Mouse (Mus musculus) embryonic facial prominence, embryonic 11.5 days (tissue): ENCODE data around the gene Slc10a7. TPM values are rescaled to one million over a fixed set of nuclear protein-coding genes. Genes with fewer than 3 reads are reported as not detected.
"Not testable (repeated sequence)": the region's sequence is repeated elsewhere in the genome, so short reads cannot be mapped to it uniquely, and the experiment has no call there.

Experiments used
- ATAC-seq: fragments of 200-750 bp; cut with Nextera tagmentation; replicated peaks from 2 replicates; pipeline ENCODE4 v1.8.0; 2017; ENCODE audit warnings: low read depth; ENCODE audit not compliant: insufficient number of reproducible peaks, low FRiP score, low TSS enrichment
- DNase-seq: peaks from one replicate; pipeline ENCODE4 v3.0.0-alpha.2; 2015; ENCODE audit warnings: low spot score
- H3K27ac ChIP-seq: fragments of 300-500 bp; sonication (generic); replicated peaks from 2 replicates; pipeline ENCODE4 v1.5.1; 2014; ENCODE audit warnings: mild to moderate bottlenecking, low read depth, low read length, control low read depth
- H3K27me3 ChIP-seq: fragments of 300-500 bp; sonication (generic); 2 replicates; pipeline ENCODE4 v1.6.1; 2014; ENCODE audit warnings: mild to moderate bottlenecking, low read length, moderate library complexity, mixed read lengths; ENCODE audit not compliant: control insufficient read depth, insufficient read depth
- H3K36me3 ChIP-seq: fragments of 300-500 bp; sonication (generic); replicated peaks from 2 replicates; pipeline ENCODE4 v1.6.1; 2014; ENCODE audit warnings: low read depth, mild to moderate bottlenecking, low read length, moderate library complexity, mixed read lengths; ENCODE audit not compliant: control insufficient read depth, insufficient read depth
- H3K4me1 ChIP-seq: fragments of 300-500 bp; sonication (generic); 2 replicates; pipeline ENCODE4 v1.6.1; 2014; ENCODE audit warnings: low read length, mixed read lengths; ENCODE audit not compliant: control insufficient read depth, insufficient read depth
- H3K4me2 ChIP-seq: fragments of 300-500 bp; sonication (generic); 2 replicates; pipeline ENCODE4 v1.6.1; 2014; ENCODE audit warnings: low read depth, mild to moderate bottlenecking, control low read depth, low read length, moderate library complexity
- H3K4me3 ChIP-seq: fragments of 300-500 bp; sonication (generic); 2 replicates; pipeline ENCODE4 v1.5.1; 2014; ENCODE audit warnings: low read depth, low read length, control low read depth
- H3K9ac ChIP-seq: fragments of 300-500 bp; sonication (generic); replicated peaks from 2 replicates; pipeline ENCODE4 v1.6.1; 2014; ENCODE audit warnings: mild to moderate bottlenecking, control low read depth, low read length
- H3K9me3 ChIP-seq: fragments of 300-500 bp; sonication (generic); replicated peaks from 2 replicates; pipeline ENCODE4 v1.6.1; 2016; ENCODE audit warnings: mild to moderate bottlenecking, low read length, inconsistent platforms, mixed read lengths; ENCODE audit not compliant: control insufficient read depth
- WGBS: fragments of 180-500 bp; shearing (Covaris S2); extraction: QIAGEN DNeasy Blood & Tissue Kit; methylation state at CpG from one replicate; pipeline ENCODE4 v1.1.7; 2014; 5-methylcytosine and 5-hydroxymethylcytosine counted together
- polyA plus RNA-seq: library from polyadenylated mRNA; unstranded; fragments of >200 nt; fragmentation: Nextera tagmentation; extraction: Ambion mirVana; gene quantifications from 2 replicates; pipeline ENCODE4 v1.2.1, GENCODE M21; 2014

Gene Slc10a7
- polyA plus RNA-seq, 1 experiment from 2014 or later, result 9.2 TPM

DNA sequence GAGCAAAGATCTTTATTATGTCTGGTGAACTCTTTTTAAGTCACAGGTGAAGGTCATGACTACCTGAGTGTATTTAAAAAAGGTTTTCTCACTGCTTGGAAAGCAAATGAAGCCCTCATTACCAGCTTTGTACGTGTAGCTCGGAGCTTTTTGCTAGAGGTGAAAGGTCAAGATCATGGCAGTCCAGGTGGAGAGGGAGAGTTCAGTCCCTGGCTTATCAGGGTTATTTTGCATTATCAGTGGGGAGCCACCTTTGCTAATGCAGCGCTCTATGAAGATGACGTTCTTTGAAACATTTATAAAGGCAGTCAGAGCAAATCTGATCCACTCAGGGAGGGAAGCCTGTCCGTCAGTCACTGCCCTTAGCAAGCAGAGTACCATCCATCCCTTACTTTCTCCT is 27.6 kb downstream of the Slc10a7 start:
- 83% methylated on average over 5 of the region's 5 CpGs for WGBS
- no peak overlapping the region for H3K4me3 ChIP-seq
- H3K4me2 ChIP-seq, result no peak overlapping the region
- no peak overlapping the region for H3K9ac ChIP-seq
- no peaks in the 10 kb centered on the region for H3K9me3 ChIP-seq
- no peaks in the 10 kb centered on the region for H3K36me3 ChIP-seq
- H3K27me3 ChIP-seq, result no peaks in the 10 kb centered on the region
- no peak overlapping the region for H3K27ac ChIP-seq
- DNase-seq (no peak), ATAC-seq (no peak)
- no peaks in the 10 kb centered on the region for H3K4me1 ChIP-seq

- Histone ChIP-seq H3K36me3 (no peaks in the 10 kb centered on the region), H3K27me3 (no peaks in the 10 kb centered on the region), H3K9me3 (no peaks in the 10 kb centered on the region), H3K4me1 (no peaks in the 10 kb centered on the region), H3K4me3 (no peak overlapping the region), H3K27ac (no peak overlapping the region), H3K9ac (no peak overlapping the region), H3K4me2 (no peak overlapping the region)
- ATAC-seq (no peak), DNase-seq (no peak)
- WGBS, result 88% methylated on average over 3 of the region's 3 CpGs
Observed at GRCm38 (mm10) chr8:78537795-78538194, 28.6 kb downstream of the Slc10a7 start.

- 95% methylated on average over 4 of the region's 6 CpGs for WGBS
- H3K27ac ChIP-seq, H3K9ac ChIP-seq, DNase-seq, H3K4me2 ChIP-seq, H3K27me3 ChIP-seq, H3K9me3 ChIP-seq, H3K4me3 ChIP-seq, ATAC-seq, H3K4me1 ChIP-seq, H3K36me3 ChIP-seq: not testable (repeated sequence)
Observed at GRCm38 (mm10) chr8:78542670-78543069, 33.5 kb downstream of the Slc10a7 start.

DNA sequence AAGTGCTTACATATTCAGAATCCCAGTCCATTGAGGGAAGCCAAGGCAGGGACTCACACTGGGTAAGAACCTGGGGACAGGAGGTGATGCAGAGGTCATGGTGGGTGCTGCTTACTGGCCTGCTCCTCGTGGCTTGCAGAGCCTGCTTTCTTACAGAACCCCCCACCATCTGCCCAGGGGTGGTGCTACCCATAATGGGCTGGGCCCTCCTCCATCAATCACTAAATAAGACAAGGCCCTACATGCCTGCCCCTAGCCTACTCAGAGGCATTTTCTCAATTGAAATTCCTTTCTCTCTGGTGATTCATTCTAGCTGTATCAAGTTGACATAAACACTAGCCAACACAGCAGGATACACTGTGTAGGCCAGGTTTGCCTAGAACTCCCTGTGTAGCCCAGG is 34.5 kb downstream of the Slc10a7 start:
- DNase-seq (no peak), ATAC-seq (no peak)
- no peaks in the 10 kb centered on the region for H3K27me3 ChIP-seq
- 40% methylated on average over 1 of the region's 1 CpGs for WGBS
- no peak overlapping the region for H3K27ac ChIP-seq
- no peak overlapping the region for H3K9ac ChIP-seq
- H3K4me1 ChIP-seq, result no peaks in the 10 kb centered on the region
- H3K4me2 ChIP-seq, result no peak overlapping the region
- no peaks in the 10 kb centered on the region for H3K36me3 ChIP-seq
- no peaks in the 10 kb centered on the region for H3K9me3 ChIP-seq
- no peak overlapping the region for H3K4me3 ChIP-seq

DNA sequence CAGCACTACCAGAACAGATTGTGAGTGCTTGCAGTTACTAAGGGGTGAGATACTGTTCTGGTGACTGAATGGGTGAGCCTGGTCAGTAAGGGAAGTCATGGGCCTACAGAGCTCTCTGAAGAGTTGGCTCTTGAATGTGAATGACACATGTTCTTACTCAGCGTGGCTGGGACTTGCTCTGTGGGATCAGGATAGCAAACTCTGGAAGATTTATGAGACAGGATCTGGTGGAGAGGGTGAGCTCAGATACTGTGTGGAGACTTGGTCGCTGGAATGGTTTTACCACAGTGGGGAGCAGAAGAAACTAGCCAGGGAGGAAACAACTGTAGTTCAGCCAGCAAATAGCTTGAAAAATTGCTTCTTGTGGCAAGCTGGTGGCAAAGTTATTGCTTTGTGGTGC is 35.4 kb downstream of the Slc10a7 start:
- Histone ChIP-seq H3K9me3 (no peaks in the 10 kb centered on the region), H3K27me3 (no peaks in the 10 kb centered on the region), H3K4me2 (no peak overlapping the region), H3K36me3 (no peaks in the 10 kb centered on the region), H3K4me1 (no peaks in the 10 kb centered on the region), H3K9ac (no peak overlapping the region), H3K4me3 (no peak overlapping the region), H3K27ac (no peak overlapping the region)
- no peak for ATAC-seq
- no peak for DNase-seq
- WGBS, result 80% methylated on average over 2 of the region's 2 CpGs

DNA sequence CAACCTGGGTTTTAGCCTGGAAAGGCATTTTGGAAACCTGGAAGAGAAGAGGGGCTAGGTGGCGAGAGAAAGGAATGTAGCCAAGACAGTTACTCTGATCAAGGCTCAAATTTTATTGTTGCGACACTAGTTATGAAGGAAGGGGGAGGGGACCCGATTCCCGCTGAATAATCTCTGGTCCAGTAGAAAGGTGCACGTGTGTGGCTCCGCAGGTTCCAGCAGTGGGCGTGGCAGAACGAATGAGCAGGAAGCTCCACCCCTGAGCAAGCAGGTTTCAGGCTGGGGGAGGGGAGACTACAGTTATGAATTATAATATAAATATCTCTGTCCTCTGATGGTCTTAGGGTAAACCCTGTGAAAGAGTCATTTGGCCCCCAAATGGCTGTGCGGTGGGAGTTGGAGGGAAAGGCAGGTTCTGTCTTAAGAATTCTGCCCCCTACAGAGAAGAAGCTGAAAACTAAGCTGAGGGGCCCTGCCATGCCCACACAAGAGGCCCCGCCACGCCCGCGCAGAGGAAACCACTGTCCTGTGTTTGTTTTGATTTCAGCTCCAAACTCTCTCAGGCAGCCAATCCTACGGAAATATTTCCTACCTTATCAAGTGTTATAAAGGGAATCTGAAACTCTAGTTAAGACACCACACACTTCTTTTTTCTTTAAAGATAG is 36.1 kb downstream of the Slc10a7 start:
- not testable (repeated sequence) for H3K27me3 ChIP-seq, H3K4me1 ChIP-seq, H3K4me2 ChIP-seq, ATAC-seq, H3K27ac ChIP-seq, H3K9me3 ChIP-seq, H3K36me3 ChIP-seq, H3K9ac ChIP-seq, DNase-seq, H3K4me3 ChIP-seq
- 44% methylated on average over 6 of the region's 14 CpGs for WGBS

DNA sequence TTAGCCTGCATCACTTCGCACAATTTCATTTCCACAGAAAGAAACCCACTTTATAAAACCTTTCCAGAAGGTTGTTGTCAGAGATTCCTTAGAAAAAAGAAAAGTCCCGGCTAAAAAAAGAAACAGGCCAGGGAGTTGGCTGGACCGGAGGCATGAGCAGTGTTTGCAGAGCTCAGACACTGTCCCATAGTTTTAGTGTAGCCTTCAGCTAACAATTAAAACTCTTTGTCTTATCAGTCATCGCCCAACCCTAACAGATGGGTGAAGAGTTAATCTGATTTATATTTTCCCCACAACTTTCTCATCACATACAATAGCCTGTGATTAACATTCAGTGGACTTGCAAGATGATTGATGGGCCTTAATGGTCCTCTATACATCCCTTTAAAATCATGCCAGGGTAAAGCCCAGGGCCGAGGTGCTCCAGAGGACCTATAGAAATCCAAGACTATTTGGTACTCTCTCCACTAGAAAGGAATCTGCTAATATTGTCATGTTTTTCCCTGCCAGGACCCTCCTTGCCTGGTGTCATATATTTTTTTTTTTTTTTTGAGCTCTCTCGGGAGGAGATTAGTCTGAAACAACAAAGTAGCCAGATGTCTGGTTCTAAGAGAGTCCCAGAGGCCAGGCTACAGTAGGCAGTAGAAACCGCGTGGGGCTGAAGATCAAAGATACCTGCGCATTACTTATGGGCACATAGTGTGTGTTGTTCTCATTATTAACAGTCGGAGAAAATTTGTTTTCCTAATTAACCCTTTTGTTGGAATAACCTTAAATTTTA is 41.0 kb downstream of the Slc10a7 start:
- H3K9me3 ChIP-seq, result no peaks in the 10 kb centered on the region
- DNase-seq (peak; percentile 7), ATAC-seq (no peak)
- H3K4me1 ChIP-seq, result no peaks in the 10 kb centered on the region
- no peak overlapping the region for H3K4me3 ChIP-seq
- no peaks in the 10 kb centered on the region for H3K36me3 ChIP-seq
- H3K27ac ChIP-seq, result no peak overlapping the region
- H3K4me2 ChIP-seq, result no peak overlapping the region
- 56% methylated on average over 10 of the region's 10 CpGs for whole genome bisulfite sequencing
- no peaks in the 10 kb centered on the region for H3K27me3 ChIP-seq
- H3K9ac ChIP-seq, result no peak overlapping the region

- Histone ChIP-seq H3K9ac (no peak overlapping the region), H3K4me1 (no peaks in the 10 kb centered on the region), H3K4me3 (no peak overlapping the region), H3K27me3 (no peaks in the 10 kb centered on the region), H3K27ac (no peak overlapping the region), H3K9me3 (no peaks in the 10 kb centered on the region), H3K36me3 (no peaks in the 10 kb centered on the region), H3K4me2 (no peak overlapping the region)
- WGBS, result 64% methylated on average over 2 of the region's 2 CpGs
- ATAC-seq (no peak), DNase-seq (no peak)
Observed at GRCm38 (mm10) chr8:78550752-78551134, 41.6 kb downstream of the Slc10a7 start.
